Mouse (Mus musculus) limb, embryonic 15.5 days (tissue): Measurements from ENCODE around the gene Eif3g. TPM values are rescaled to one million over a fixed set of nuclear protein-coding genes. Genes with fewer than 3 reads are reported as not detected.

ENCODE experiments used
- ATAC-seq: fragments of 200-750 bp; cut with Nextera tagmentation; 2 replicates; pipeline ENCODE4 v1.8.0; 2017; ENCODE audit warnings: low read depth, moderate TSS enrichment; ENCODE audit not compliant: insufficient number of reproducible peaks, low FRiP score, low TSS enrichment
- H3K27ac ChIP-seq: fragments of 300-500 bp; sonication (generic); 2 replicates; pipeline ENCODE4 v1.5.1; 2015; ENCODE audit warnings: moderate library complexity, mild to moderate bottlenecking, inconsistent platforms
- H3K27me3 ChIP-seq: fragments of 300-500 bp; sonication (generic); 2 replicates; pipeline ENCODE4 v1.6.1; 2015; ENCODE audit warnings: inconsistent platforms
- H3K36me3 ChIP-seq: fragments of 300-500 bp; sonication (generic); 2 replicates; pipeline ENCODE4 v1.6.1; 2015; ENCODE audit warnings: inconsistent platforms
- H3K4me1 ChIP-seq: fragments of 300-500 bp; sonication (generic); 2 replicates; pipeline ENCODE4 v1.6.1; 2015; ENCODE audit warnings: inconsistent platforms
- H3K4me2 ChIP-seq: fragments of 300-500 bp; sonication (generic); 2 replicates; pipeline ENCODE4 v1.6.1; 2015; ENCODE audit warnings: mild to moderate bottlenecking, inconsistent platforms
- H3K4me3 ChIP-seq: fragments of 300-500 bp; sonication (generic); 2 replicates; pipeline ENCODE4 v1.5.1; 2015; ENCODE audit warnings: mild to moderate bottlenecking, inconsistent platforms
- H3K9ac ChIP-seq: fragments of 300-500 bp; sonication (generic); 2 replicates; pipeline ENCODE4 v1.6.1; 2015; ENCODE audit warnings: inconsistent platforms
- H3K9me3 ChIP-seq: fragments of 300-500 bp; sonication (generic); 2 replicates; pipeline ENCODE4 v1.6.1; 2016; ENCODE audit warnings: inconsistent platforms
- WGBS: fragments of 180-500 bp; shearing (Covaris S2); methylation state at CpG from one replicate; pipeline ENCODE4 v1.1.7; 2015; 5-methylcytosine and 5-hydroxymethylcytosine counted together
- polyA plus RNA-seq: library from polyadenylated mRNA; unstranded; fragments of >200 nt; fragmentation: Nextera tagmentation; extraction: Ambion mirVana; gene quantifications from 2 replicates; pipeline ENCODE4 v1.2.1, GENCODE M21; 2015

Eif3g gene
- 303 and 319 TPM in 2 replicates for polyA plus RNA-seq

DNA sequence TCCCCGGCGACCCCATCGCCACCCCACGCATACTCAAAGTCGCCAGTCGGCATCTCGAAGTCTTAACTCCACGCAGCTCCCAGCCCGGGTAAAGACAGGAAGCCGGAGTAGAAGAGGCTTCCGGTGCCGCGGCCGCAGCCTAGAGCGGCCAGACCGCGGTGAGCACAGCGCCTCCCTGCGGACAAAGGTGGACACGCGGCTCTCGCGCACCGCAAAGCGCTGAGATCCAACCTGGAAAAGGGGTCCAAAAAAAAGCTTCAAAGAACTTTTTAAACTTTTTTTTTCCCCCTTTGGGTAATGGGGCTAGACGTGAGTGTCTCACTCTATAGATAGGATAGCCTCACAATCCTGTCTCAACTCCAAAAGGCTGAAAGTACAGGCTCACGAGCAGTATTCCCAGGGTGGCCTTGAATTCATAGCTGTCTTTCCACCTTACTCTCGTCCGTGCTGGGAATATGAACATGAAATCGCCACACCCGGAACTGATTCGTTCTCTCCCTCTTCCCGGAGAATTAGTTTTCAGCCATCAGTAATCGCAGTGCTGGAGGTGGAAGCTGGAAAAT, at the start of gene Eif3g:
Eif3g (minus strand) TSS at position 113 of the 563 bp plus-strand sequence.
- H3K36me3 ChIP-seq, result peaks cover 35% of the 10 kb centered on the region
- H3K27me3 ChIP-seq, result no peaks in the 10 kb centered on the region
- ATAC-seq, result peak; percentile 77
- no peaks in the 10 kb centered on the region for H3K9me3 ChIP-seq
- peak within 1 kb of the TSS; percentile 98 for H3K4me3 ChIP-seq
- WGBS, result 4% methylated on average over 33 of the region's 34 CpGs
- H3K4me1 ChIP-seq, result peaks cover 23% of the 10 kb centered on the region
- peak within 1 kb of the TSS; percentile 94 for H3K9ac ChIP-seq
- H3K4me2 ChIP-seq, result peak within 1 kb of the TSS; percentile 76
- H3K27ac ChIP-seq, result peak within 1 kb of the TSS; percentile 77

- Histone ChIP-seq H3K4me1 (peaks cover 36% of the 10 kb centered on the region), H3K27ac (0 out of 2 replicates have a peak overlapping the region, but pooled peaks have one; percentile 30), H3K9me3 (no peaks in the 10 kb centered on the region), H3K27me3 (no peaks in the 10 kb centered on the region), H3K4me3 (no peak overlapping the region), H3K9ac (no peak overlapping the region), H3K36me3 (peaks cover 15% of the 10 kb centered on the region), H3K4me2 (no peak overlapping the region)
- WGBS, result 72% methylated on average over 16 of the region's 16 CpGs
- ATAC-seq, result no peak
These were observed 47.9 kb upstream of the Eif3g start for GRCm38 (mm10) chr9:20946066-20946880.

GRCm38 (mm10) chr9:20944697-20945370, 46.4 kb upstream of the Eif3g start:
- Histone ChIP-seq H3K9ac (no peak overlapping the region), H3K36me3 (peaks cover 29% of the 10 kb centered on the region), H3K9me3 (no peaks in the 10 kb centered on the region), H3K27me3 (no peaks in the 10 kb centered on the region), H3K4me1 (peaks cover 34% of the 10 kb centered on the region), H3K27ac (peak overlapping the region; percentile 54), H3K4me2 (no peak overlapping the region), H3K4me3 (no peak overlapping the region)
- 46% methylated on average over 4 of the region's 4 CpGs for WGBS
- ATAC-seq, result no peak

DNA sequence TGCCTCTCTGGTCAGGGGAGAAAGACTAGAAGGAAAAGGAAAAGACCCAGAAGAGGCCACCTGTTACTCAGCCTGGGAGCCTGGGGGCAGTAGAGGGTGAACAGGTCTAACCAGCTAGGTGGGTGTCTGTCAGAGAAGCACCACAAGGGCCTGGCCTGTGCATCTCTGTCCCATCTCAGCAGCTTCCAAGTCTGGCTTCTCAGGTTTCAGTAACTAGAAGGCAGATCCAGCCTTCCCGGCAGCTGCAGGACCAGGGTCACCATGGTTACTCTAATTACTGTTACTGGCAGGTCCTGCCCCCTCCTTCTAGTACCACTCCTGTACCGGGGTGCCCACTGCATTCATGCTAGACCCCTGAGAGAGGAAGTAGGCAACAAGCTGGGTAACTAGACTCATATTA, 45.5 kb upstream of the Eif3g start:
- H3K4me1 ChIP-seq, result peaks cover 30% of the 10 kb centered on the region
- no peak overlapping the region for H3K4me3 ChIP-seq
- peaks cover 38% of the 10 kb centered on the region for H3K36me3 ChIP-seq
- H3K9ac ChIP-seq, result no peak overlapping the region
- peak; percentile 41; the same call in 1 of the 2 replicates for ATAC-seq
- no peak overlapping the region; the same call in 1 of the 2 replicates for H3K4me2 ChIP-seq
- 8% methylated on average over 2 of the region's 2 CpGs for WGBS
- peak overlapping the region; percentile 71 for H3K27ac ChIP-seq
- H3K9me3 ChIP-seq, result no peaks in the 10 kb centered on the region
- H3K27me3 ChIP-seq, result no peaks in the 10 kb centered on the region

- ATAC-seq, result no peak; the same call in 1 of the 2 replicates
- Histone ChIP-seq H3K4me3 (no peak overlapping the region), H3K27me3 (no peaks in the 10 kb centered on the region), H3K9me3 (no peaks in the 10 kb centered on the region), H3K27ac (peak overlapping the region; percentile 71), H3K36me3 (peaks cover 44% of the 10 kb centered on the region), H3K9ac (no peak overlapping the region), H3K4me2 (no peak overlapping the region; the same call in 1 of the 2 replicates), H3K4me1 (peaks cover 29% of the 10 kb centered on the region)
- WGBS, result 93% methylated on average over 7 of the region's 7 CpGs
These were observed 45.0 kb upstream of the Eif3g start for GRCm38 (mm10) chr9:20943396-20943795.

GRCm38 (mm10) chr9:20923258-20923657, 24.8 kb upstream of the Eif3g start:
- Histone ChIP-seq H3K27ac (no peak overlapping the region), H3K27me3 (no peaks in the 10 kb centered on the region), H3K4me1 (no peaks in the 10 kb centered on the region), H3K9me3 (no peaks in the 10 kb centered on the region), H3K36me3 (peaks cover 100% of the 10 kb centered on the region), H3K9ac (no peak overlapping the region), H3K4me2 (no peak overlapping the region), H3K4me3 (no peak overlapping the region)
- ATAC-seq, result no peak
- 87% methylated on average over 3 of the region's 3 CpGs for WGBS

- WGBS, result 76% methylated on average over 4 of the region's 4 CpGs
These were observed 17.7 kb upstream of the Eif3g start for GRCm38 (mm10) chr9:20916160-20916559.

GRCm38 (mm10) chr9:20909948-20910347, 11.5 kb upstream of the Eif3g start:
- H3K9me3 ChIP-seq, result no peaks in the 10 kb centered on the region
- no peak for ATAC-seq
- WGBS, result 87% methylated on average over 9 of the region's 9 CpGs

More at GRCm38 (mm10) chr9:20916160-20916559, 17.7 kb upstream of the Eif3g start:
- ATAC-seq, result no peak
- Histone ChIP-seq H3K9me3 (no peaks in the 10 kb centered on the region), H3K27ac (no peak overlapping the region), H3K36me3 (peaks cover 100% of the 10 kb centered on the region), H3K9ac (no peak overlapping the region), H3K27me3 (no peaks in the 10 kb centered on the region), H3K4me3 (no peak overlapping the region), H3K4me1 (no peaks in the 10 kb centered on the region), H3K4me2 (no peak overlapping the region)

GRCm38 (mm10) chr9:20902174-20902491, 3.7 kb upstream of the Eif3g start:
- H3K36me3 ChIP-seq, result peaks cover 29% of the 10 kb centered on the region
- no peak overlapping the region for H3K4me2 ChIP-seq
- no peaks in the 10 kb centered on the region for H3K9me3 ChIP-seq
- H3K9ac ChIP-seq, result no peak overlapping the region
- no peak overlapping the region for H3K4me3 ChIP-seq
- H3K4me1 ChIP-seq, result peaks cover 17% of the 10 kb centered on the region
- H3K27ac ChIP-seq, result no peak overlapping the region
- ATAC-seq, result no peak
- WGBS, result 41% methylated on average over 6 of the region's 6 CpGs
- no peaks in the 10 kb centered on the region for H3K27me3 ChIP-seq

More at GRCm38 (mm10) chr9:20909948-20910347, 11.5 kb upstream of the Eif3g start:
- no peaks in the 10 kb centered on the region for H3K27me3 ChIP-seq
- no peak overlapping the region for H3K4me2 ChIP-seq
- no peak overlapping the region for H3K9ac ChIP-seq
- H3K27ac ChIP-seq, result no peak overlapping the region
- H3K4me3 ChIP-seq, result no peak overlapping the region
- H3K36me3 ChIP-seq, result peaks cover 100% of the 10 kb centered on the region
- H3K4me1 ChIP-seq, result no peaks in the 10 kb centered on the region

- Histone ChIP-seq H3K9ac (no peak overlapping the region), H3K36me3 (peaks cover 28% of the 10 kb centered on the region), H3K4me2 (no peak overlapping the region), H3K4me3 (no peak overlapping the region), H3K27ac (no peak overlapping the region), H3K27me3 (no peaks in the 10 kb centered on the region), H3K9me3 (no peaks in the 10 kb centered on the region), H3K4me1 (peaks cover 22% of the 10 kb centered on the region)
- no peak for ATAC-seq
- 15% methylated on average over 13 of the region's 13 CpGs for WGBS
These were observed 3.2 kb upstream of the Eif3g start for GRCm38 (mm10) chr9:20901466-20902173.

DNA sequence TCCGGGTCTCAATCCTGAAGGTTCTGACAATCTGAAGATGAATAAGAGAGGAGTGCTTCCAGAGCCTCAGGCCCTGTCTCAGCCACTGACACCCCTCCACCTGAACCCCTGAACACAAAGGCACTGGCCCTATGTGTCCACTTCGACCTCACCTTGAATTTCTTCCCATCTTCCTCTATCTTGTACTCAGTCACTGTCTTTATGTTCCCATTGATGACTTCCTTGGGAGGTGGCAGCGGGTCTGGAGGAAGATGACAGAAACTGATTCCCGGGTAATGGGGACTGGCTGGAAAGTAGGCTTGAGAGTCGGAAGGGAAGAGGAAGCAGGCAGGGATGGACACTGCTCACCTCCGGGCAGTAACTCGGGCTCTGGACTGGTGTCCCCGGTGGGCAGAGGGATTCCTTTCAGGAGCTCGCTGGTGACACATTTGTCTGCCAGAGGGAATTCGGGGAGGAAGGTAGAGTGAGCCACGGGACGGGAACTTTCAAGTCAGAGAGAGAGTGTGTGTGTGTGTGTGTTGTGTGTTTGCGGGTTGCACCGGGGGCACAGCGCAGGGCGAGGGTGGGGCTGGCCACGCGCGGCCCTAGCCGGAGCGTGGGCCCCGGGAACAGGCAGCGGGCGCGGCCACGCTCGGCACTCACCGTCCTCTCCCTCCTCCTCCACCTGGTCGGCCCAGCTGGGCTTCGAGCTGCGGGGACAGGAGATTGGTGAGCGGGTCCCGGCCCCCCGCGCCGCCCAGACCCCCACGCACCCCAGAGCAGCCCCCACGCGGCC, 500 bp downstream of the Eif3g start:
- H3K27me3 ChIP-seq, result no peaks in the 10 kb centered on the region
- H3K4me2 ChIP-seq, result peak overlapping the region; percentile 76
- H3K36me3 ChIP-seq, result peaks cover 41% of the 10 kb centered on the region
- H3K27ac ChIP-seq, result peak overlapping the region; percentile 77
- no peaks in the 10 kb centered on the region for H3K9me3 ChIP-seq
- H3K9ac ChIP-seq, result peak overlapping the region; percentile 94
- ATAC-seq, result peak; percentile 54
- H3K4me3 ChIP-seq, result peak overlapping the region; percentile 98
- 3% methylated on average over 38 of the region's 39 CpGs for WGBS
- H3K4me1 ChIP-seq, result peaks cover 23% of the 10 kb centered on the region
